ENCODE assay signal across 23 mouse cellular contexts in the genomic region with DNA sequence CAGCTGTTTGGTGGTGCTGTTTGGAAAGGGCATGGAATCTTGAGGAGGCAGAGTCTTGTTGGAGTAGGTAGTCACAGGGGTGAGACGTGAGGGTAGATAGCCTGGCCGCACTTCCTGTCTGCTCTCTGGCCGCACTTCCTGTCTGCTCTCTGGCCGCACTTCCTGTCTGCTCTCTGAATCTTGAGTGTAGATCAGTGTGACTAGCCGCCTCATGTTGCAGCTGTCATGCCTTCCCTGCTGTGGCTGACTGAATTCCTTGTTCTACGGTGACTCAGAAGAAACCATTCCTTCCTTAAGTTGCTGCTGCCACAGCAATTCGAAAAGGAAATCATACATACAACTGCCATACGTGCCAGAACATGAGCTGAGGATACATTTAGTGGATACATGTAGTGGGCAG. TPM values are rescaled to one million over a fixed set of nuclear protein-coding genes. Genes with fewer than 3 reads are reported as not detected.
DNase-seq lines count a peak whose midpoint lies in the region; ATAC-seq and TF ChIP-seq lines count a peak whose summit lies in the region.
"Had no signal": no experiment of that assay in that cellular context is flagged by ENCODE, and none has a peak within 500 bp of the region (broad histone marks: within the 10 kb centered on the region; RNA-seq: fewer than 3 reads in every experiment).

No protein-coding gene starts in this region.

- no peaks in the 10 kb centered on the region for H3K36me3 ChIP-seq in C2C12 (ENCODE audit: control insufficient read depth, insufficient read depth)
- no peaks in the 10 kb centered on the region for H3K36me3 ChIP-seq in splenic B cell, adult 2 months (ENCODE audit: control insufficient read depth, insufficient read depth, low read length, poor library complexity, severe bottlenecking)
- H3K36me3 ChIP-seq: embryonic facial prominence, embryonic 15.5 days; forebrain, embryonic 12.5 days; hindbrain, embryonic 12.5 days; liver, embryonic 15.5 days; midbrain, embryonic 10.5 days; neural tube, embryonic 12.5 days had no signal

- no peaks in the 10 kb centered on the region for H3K79me3 ChIP-seq in C2C12 (ENCODE audit: low read depth)

- ATAC-seq in megakaryocyte, adult 5-6 weeks (ENCODE audit: poor library complexity, severe bottlenecking), result peak; percentile 80
- ATAC-seq: inflammation-experienced regulatory T-cells, adult 6 months had no signal

- H3K27me3 ChIP-seq in C2C12 (ENCODE audit: control insufficient read depth, insufficient read depth, insufficient read length), result no peaks in the 10 kb centered on the region
- H3K27me3 ChIP-seq in splenic B cell, adult 2 months (ENCODE audit: control insufficient read depth, insufficient read depth, low read length, poor library complexity, severe bottlenecking), result no peaks in the 10 kb centered on the region
- H3K27me3 ChIP-seq: embryonic facial prominence, embryonic 15.5 days; hindbrain, embryonic 12.5 days; liver, embryonic 15.5 days; neural tube, embryonic 12.5 days had no signal

- H3ac ChIP-seq in C2C12 (ENCODE audit: control insufficient read depth, insufficient read length, low read depth), result no peak overlapping the region

- no peak overlapping the region for H3K4me3 ChIP-seq in C2C12 (ENCODE audit: insufficient read depth, poor library complexity, severe bottlenecking)
- H3K4me3 ChIP-seq: embryonic facial prominence, embryonic 15.5 days; forebrain, embryonic 12.5 days; hindbrain, embryonic 12.5 days; layer of hippocampus, adult 2 months; liver, embryonic 15.5 days; midbrain, embryonic 10.5 days; neural tube, embryonic 12.5 days had no signal

- no peak for TF ChIP-seq CTCF in C2C12 (IDR thresholded peaks at IDR 0.05; ENCODE audit: control insufficient read depth, insufficient read depth, insufficient read length)

- DNase-seq in R1 (ENCODE audit: low read depth, low spot score), result peak; percentile 34
- DNase-seq in splenic B cell, adult 2 months (ENCODE audit: low read depth, low spot score), result peak; percentile 8
- no peak for DNase-seq in urinary bladder, postnatal 10 days (ENCODE audit: low spot score)
- DNase-seq in yolk sac, embryonic 10.5 days (ENCODE audit: low spot score), result no peak
- DNase-seq in lung, adult 18-20 months, result no peak
- DNase-seq: adrenal gland, adult 2 months; cerebellum, postnatal 14 days; heart, postnatal 10 days; kidney, adult 8-10 months; kidney, postnatal 14 days; layer of hippocampus, postnatal 36 days; lung, postnatal 14 days; right cerebral cortex, adult 18-20 months had no signal

- no peaks in the 10 kb centered on the region for H3K79me2 ChIP-seq in C2C12 (ENCODE audit: control insufficient read depth, insufficient read depth)

TF ChIP-seq in C2C12, 6 proteins besides CTCF, POLR2A, EP300 and RAD21:
- no peak for TF ChIP-seq FOSL1 (IDR thresholded peaks at IDR 0.05; ENCODE audit: insufficient read depth, low read length, poor library complexity, severe bottlenecking)
- TF ChIP-seq MAX (IDR thresholded peaks at IDR 0.05), result no peak
- TF ChIP-seq MYOD1 (IDR thresholded peaks at IDR 0.05; ENCODE audit: control insufficient read depth, insufficient read length, low read depth), result peak; percentile 73
- TF ChIP-seq MYOG (IDR thresholded peaks at IDR 0.05; ENCODE audit: control insufficient read depth, extremely low read depth, insufficient read length), result no peak
- no peak for TF ChIP-seq CEBPB (IDR thresholded peaks at IDR 0.05; ENCODE audit: low read depth)
- no peak for TF ChIP-seq USF1 (IDR thresholded peaks at IDR 0.05; ENCODE audit: low read depth)

RNA-seq across cellular contexts. Expression of gene Jun, which starts 31.9 kb away (rescaled TPM):
- 71.4 TPM for polyA plus RNA-seq in C2C12 (2012; fragmentation: generic; extraction: Trizol)
- 88.4 and 91.5 TPM in 2 replicates for total RNA-seq in megakaryocyte, adult 5-6 weeks (2015)
- total RNA-seq in megakaryocyte, adult 5-6 weeks (2017), result 141 and 162 TPM in 2 replicates

Comparison
In these comparisons a context has a peak if more than half of its experiments do, and no peak if none do; other contexts are left out.
1. DNase-seq: peak in R1 (single experiment) and splenic B cell, adult 2 months (single experiment); none in urinary bladder, postnatal 10 days (single experiment), yolk sac, embryonic 10.5 days (single experiment) and lung, adult 18-20 months (0 of 2).